Mouse (Mus musculus): ENCODE measurements at regions not wholly inside any gene's neighbourhood (a gene's known extent, or its start where the extent isn't known, plus 50 kb on each side); places are given as distances from the start of the nearest gene placed in this dataset.

- H3K36me3 ChIP-seq (ENCODE audit: control insufficient read depth, insufficient read depth, low read length): no peaks in the 10 kb centered on the region
- no peak overlapping the region for H3K4me3 ChIP-seq (ENCODE audit: insufficient read depth, low read depth, low read length)
- no peak overlapping the region for H3K27ac ChIP-seq (ENCODE audit: insufficient read depth, low read depth, low read length)
- no peaks in the 10 kb centered on the region; the same call in 1 of the 2 replicates for H3K27me3 ChIP-seq (replicated peaks; ENCODE audit: control insufficient read depth, insufficient read depth, low read length)
- no peaks in the 10 kb centered on the region for H3K4me1 ChIP-seq (ENCODE audit: control insufficient read depth, insufficient read depth, low read length)
- 58% methylated on average over 2 of the region's 2 CpGs for WGBS
- TF ChIP-seq POLR2A (IDR thresholded peaks at IDR 0.05; ENCODE audit: low read depth, low read length): no peak
- no peak for TF ChIP-seq CTCF (conservative IDR thresholded peaks at IDR 0.05; ENCODE audit: insufficient read depth, insufficient read length, low read depth, low read length)
- DNase-seq: no peak
These were observed 264.5 kb upstream of the Gm12728 start for GRCm38 (mm10) chr4:105525135-105525534.

- no peak for TF ChIP-seq CTCF (conservative IDR thresholded peaks at IDR 0.05; ENCODE audit: insufficient read depth, insufficient read length, low read depth, low read length)
- no peak for TF ChIP-seq POLR2A (IDR thresholded peaks at IDR 0.05; ENCODE audit: low read depth, low read length)
- WGBS: 94% methylated on average over 7 of the region's 7 CpGs
These were observed 262.9 kb upstream of the Gm12728 start for GRCm38 (mm10) chr4:105526755-105527154.

GRCm38 (mm10) chr4:105527316-105527715 lies 262.4 kb upstream of the Gm12728 start:
- Histone ChIP-seq H3K27me3 (replicated peaks; ENCODE audit: control insufficient read depth, insufficient read depth, low read length) (no peaks in the 10 kb centered on the region; the same call in 1 of the 2 replicates), H3K27ac (ENCODE audit: insufficient read depth, low read depth, low read length) (no peak overlapping the region), H3K36me3 (ENCODE audit: control insufficient read depth, insufficient read depth, low read length) (no peaks in the 10 kb centered on the region), H3K4me3 (ENCODE audit: insufficient read depth, low read depth, low read length) (no peak overlapping the region), H3K4me1 (ENCODE audit: control insufficient read depth, insufficient read depth, low read length) (no peaks in the 10 kb centered on the region)
- TF ChIP-seq CTCF (conservative IDR thresholded peaks at IDR 0.05; ENCODE audit: insufficient read depth, insufficient read length, low read depth, low read length): no peak
- TF ChIP-seq POLR2A (IDR thresholded peaks at IDR 0.05; ENCODE audit: low read depth, low read length): no peak
- no peak for DNase-seq
- WGBS: 72% methylated on average over 3 of the region's 3 CpGs

More at GRCm38 (mm10) chr4:105526755-105527154, 262.9 kb upstream of the Gm12728 start:
- Histone ChIP-seq H3K4me3 (ENCODE audit: insufficient read depth, low read depth, low read length) (no peak overlapping the region), H3K36me3 (ENCODE audit: control insufficient read depth, insufficient read depth, low read length) (no peaks in the 10 kb centered on the region), H3K27ac (ENCODE audit: insufficient read depth, low read depth, low read length) (no peak overlapping the region), H3K4me1 (ENCODE audit: control insufficient read depth, insufficient read depth, low read length) (no peaks in the 10 kb centered on the region), H3K27me3 (replicated peaks; ENCODE audit: control insufficient read depth, insufficient read depth, low read length) (no peaks in the 10 kb centered on the region; the same call in 1 of the 2 replicates)
- no peak for DNase-seq

GRCm38 (mm10) chr4:105531651-105532425 lies 257.8 kb upstream of the Gm12728 start:
- no peaks in the 10 kb centered on the region for H3K36me3 ChIP-seq (ENCODE audit: control insufficient read depth, insufficient read depth, low read length)
- H3K4me3 ChIP-seq (ENCODE audit: insufficient read depth, low read depth, low read length): no peak overlapping the region
- TF ChIP-seq POLR2A (IDR thresholded peaks at IDR 0.05; ENCODE audit: low read depth, low read length) (no peak), CTCF (conservative IDR thresholded peaks at IDR 0.05; ENCODE audit: insufficient read depth, insufficient read length, low read depth, low read length) (no peak)
- no peak overlapping the region for H3K27ac ChIP-seq (ENCODE audit: insufficient read depth, low read depth, low read length)
- no peaks in the 10 kb centered on the region for H3K4me1 ChIP-seq (ENCODE audit: control insufficient read depth, insufficient read depth, low read length)
- no peak for DNase-seq
- WGBS: 65% methylated on average over 16 of the region's 16 CpGs
- H3K27me3 ChIP-seq (replicated peaks; ENCODE audit: control insufficient read depth, insufficient read depth, low read length): no peaks in the 10 kb centered on the region; the same call in 1 of the 2 replicates

GRCm38 (mm10) chr4:105535451-105535850 lies 254.2 kb upstream of the Gm12728 start:
- 46% methylated on average over 6 of the region's 6 CpGs for WGBS
- TF ChIP-seq CTCF (conservative IDR thresholded peaks at IDR 0.05; ENCODE audit: insufficient read depth, insufficient read length, low read depth, low read length): no peak
- no peak for TF ChIP-seq POLR2A (IDR thresholded peaks at IDR 0.05; ENCODE audit: low read depth, low read length)
- Histone ChIP-seq H3K27ac (ENCODE audit: insufficient read depth, low read depth, low read length) (no peak overlapping the region), H3K4me3 (ENCODE audit: insufficient read depth, low read depth, low read length) (no peak overlapping the region), H3K27me3 (replicated peaks; ENCODE audit: control insufficient read depth, insufficient read depth, low read length) (no peaks in the 10 kb centered on the region), H3K36me3 (ENCODE audit: control insufficient read depth, insufficient read depth, low read length) (no peaks in the 10 kb centered on the region), H3K4me1 (ENCODE audit: control insufficient read depth, insufficient read depth, low read length) (no peaks in the 10 kb centered on the region)
- peak; percentile 81 for DNase-seq

- no peaks in the 10 kb centered on the region for H3K27me3 ChIP-seq (replicated peaks; ENCODE audit: control insufficient read depth, insufficient read depth, low read length)
- no peaks in the 10 kb centered on the region for H3K36me3 ChIP-seq (ENCODE audit: control insufficient read depth, insufficient read depth, low read length)
- H3K4me3 ChIP-seq (ENCODE audit: insufficient read depth, low read depth, low read length): no peak overlapping the region
- no peak overlapping the region for H3K27ac ChIP-seq (ENCODE audit: insufficient read depth, low read depth, low read length)
- DNase-seq: no peak
- TF ChIP-seq CTCF (conservative IDR thresholded peaks at IDR 0.05; ENCODE audit: insufficient read depth, insufficient read length, low read depth, low read length) (no peak), POLR2A (IDR thresholded peaks at IDR 0.05; ENCODE audit: low read depth, low read length) (no peak)
- H3K4me1 ChIP-seq (ENCODE audit: control insufficient read depth, insufficient read depth, low read length): no peaks in the 10 kb centered on the region
- WGBS: 69% methylated on average over 2 of the region's 2 CpGs
These were observed 244.2 kb upstream of the Gm12728 start for GRCm38 (mm10) chr4:105545486-105545885.

- H3K27ac ChIP-seq (ENCODE audit: insufficient read depth, low read depth, low read length): no peak overlapping the region
- WGBS: 79% methylated on average over 7 of the region's 7 CpGs
- no peaks in the 10 kb centered on the region for H3K27me3 ChIP-seq (replicated peaks; ENCODE audit: control insufficient read depth, insufficient read depth, low read length)
- no peaks in the 10 kb centered on the region for H3K36me3 ChIP-seq (ENCODE audit: control insufficient read depth, insufficient read depth, low read length)
- no peak for TF ChIP-seq POLR2A (IDR thresholded peaks at IDR 0.05; ENCODE audit: low read depth, low read length)
- TF ChIP-seq CTCF (conservative IDR thresholded peaks at IDR 0.05; ENCODE audit: insufficient read depth, insufficient read length, low read depth, low read length): no peak
- no peak overlapping the region for H3K4me3 ChIP-seq (ENCODE audit: insufficient read depth, low read depth, low read length)
- DNase-seq: peak; percentile 17
- 0 out of 2 replicates have a peak, but pooled peaks cover under 1% of the 10 kb centered on the region for H3K4me1 ChIP-seq (ENCODE audit: control insufficient read depth, insufficient read depth, low read length)
These were observed 239.8 kb upstream of the Gm12728 start for GRCm38 (mm10) chr4:105549744-105550440.
